In the genomic region with DNA sequence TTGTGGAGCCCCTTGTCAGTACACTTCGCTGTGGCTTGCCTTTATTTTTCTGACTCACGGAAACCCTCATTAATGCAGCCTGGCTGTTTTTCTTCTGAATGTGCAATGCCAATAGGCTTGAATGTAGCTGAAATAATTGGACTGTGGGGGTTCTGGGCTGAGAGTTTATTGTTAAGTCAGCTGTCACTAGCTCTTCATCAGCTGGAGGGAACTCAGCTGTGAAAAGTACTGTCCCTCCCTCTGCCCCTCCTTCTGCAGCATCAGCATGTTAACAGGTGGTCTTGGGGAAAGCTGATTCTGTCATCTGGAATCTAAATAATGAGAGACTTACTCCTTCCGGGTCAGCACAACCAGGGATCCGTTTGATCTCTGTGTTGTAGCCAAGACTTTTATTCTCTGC, we compare ENCODE assay signal across 17 mouse cellular contexts.
A peak's percentile ranks its signal among the peaks of the same experiment; 100 is the strongest.
DNase-seq lines count a peak whose midpoint lies in the region; ATAC-seq and TF ChIP-seq lines count a peak whose summit lies in the region.
"Had no signal": no experiment of that assay in that cellular context is flagged by ENCODE, and none has a peak within 500 bp of the region (broad histone marks: within the 10 kb centered on the region; RNA-seq: fewer than 3 reads in every experiment).

No protein-coding gene starts in this region.

- ATAC-seq in hindbrain, embryonic 12.5 days (ENCODE audit: low FRiP score): peak; percentile 57; the same call in 1 of the 2 replicates
- peak; percentile 71 for ATAC-seq in forebrain, embryonic 13.5 days
- ATAC-seq in midbrain, embryonic 13.5 days: peak; percentile 73
- ATAC-seq: liver, embryonic 12.5 days had no signal

- DNase-seq in hindbrain, embryonic 10.5 days (ENCODE audit: low spot score): no peak
- peak; percentile 81 for DNase-seq in brain, embryonic 14.5 days (ENCODE audit: low read depth)
- DNase-seq in layer of hippocampus, postnatal 14 days (ENCODE audit: low spot score in 2 of 2): no peak
- no peak for DNase-seq in gastrocnemius, postnatal 10 days
- DNase-seq: adrenal gland, postnatal 14 days; gastrocnemius, adult 2 months; heart, adult 2 months; heart, postnatal 36 days; kidney, adult 2 months; right cerebral cortex, postnatal 25 days had no signal

- H3K4me1 ChIP-seq in hindbrain, embryonic 12.5 days: no peaks in the 10 kb centered on the region
- H3K4me1 ChIP-seq in hindbrain, embryonic 10.5 days (replicated peaks): 0 out of 2 replicates have a peak, but pooled peaks cover 7% of the 10 kb centered on the region
- H3K4me1 ChIP-seq in forebrain, embryonic 13.5 days: 0 out of 2 replicates have a peak, but pooled peaks cover 4% of the 10 kb centered on the region
- H3K4me1 ChIP-seq in midbrain, embryonic 13.5 days (replicated peaks): no peaks in the 10 kb centered on the region; the same call in 1 of the 2 replicates
- H3K4me1 ChIP-seq: liver, embryonic 12.5 days; megakaryocyte, embryonic 14.5 days; neural tube, embryonic 13.5 days had no signal

- no peak overlapping the region for H3K9ac ChIP-seq in hindbrain, embryonic 12.5 days
- no peak overlapping the region for H3K9ac ChIP-seq in forebrain, embryonic 13.5 days
- no peak overlapping the region for H3K9ac ChIP-seq in midbrain, embryonic 13.5 days (replicated peaks)
- H3K9ac ChIP-seq: liver, embryonic 12.5 days; neural tube, embryonic 13.5 days had no signal

- no peak overlapping the region for H3K4me2 ChIP-seq in hindbrain, embryonic 12.5 days (replicated peaks)
- no peak overlapping the region for H3K4me2 ChIP-seq in forebrain, embryonic 13.5 days
- H3K4me2 ChIP-seq in midbrain, embryonic 13.5 days (replicated peaks): no peak overlapping the region
- H3K4me2 ChIP-seq: liver, embryonic 12.5 days; neural tube, embryonic 13.5 days had no signal

- TF ChIP-seq POLR2A in brain, embryonic 14.5 days (IDR thresholded peaks at IDR 0.05; ENCODE audit: borderline replicate concordance, extremely low read depth, insufficient read depth, insufficient read length, poor library complexity, severe bottlenecking): no peak

- no peak overlapping the region for H3K27ac ChIP-seq in hindbrain, embryonic 12.5 days
- no peak overlapping the region for H3K27ac ChIP-seq in hindbrain, embryonic 10.5 days
- no peak overlapping the region for H3K27ac ChIP-seq in forebrain, embryonic 13.5 days
- H3K27ac ChIP-seq in midbrain, embryonic 13.5 days: no peak overlapping the region
- H3K27ac ChIP-seq: gastrocnemius, adult 2 months; heart, adult 2 months; liver, embryonic 12.5 days; neural tube, embryonic 13.5 days had no signal

- H3K27me3 ChIP-seq in hindbrain, embryonic 12.5 days: no peaks in the 10 kb centered on the region
- H3K27me3 ChIP-seq in hindbrain, embryonic 10.5 days (ENCODE audit: insufficient read depth, poor library complexity, severe bottlenecking): no peaks in the 10 kb centered on the region
- H3K27me3 ChIP-seq in forebrain, embryonic 13.5 days: no peaks in the 10 kb centered on the region
- H3K27me3 ChIP-seq in midbrain, embryonic 13.5 days: no peaks in the 10 kb centered on the region
- H3K27me3 ChIP-seq: liver, embryonic 12.5 days; megakaryocyte, embryonic 14.5 days; neural tube, embryonic 13.5 days had no signal

- no peaks in the 10 kb centered on the region for H3K36me3 ChIP-seq in hindbrain, embryonic 12.5 days
- no peaks in the 10 kb centered on the region for H3K36me3 ChIP-seq in hindbrain, embryonic 10.5 days
- no peaks in the 10 kb centered on the region for H3K36me3 ChIP-seq in forebrain, embryonic 13.5 days (ENCODE audit: poor library complexity, severe bottlenecking)
- no peaks in the 10 kb centered on the region for H3K36me3 ChIP-seq in midbrain, embryonic 13.5 days
- H3K36me3 ChIP-seq: G1E; liver, embryonic 12.5 days; neural tube, embryonic 13.5 days had no signal

- no peak overlapping the region for H3K4me3 ChIP-seq in hindbrain, embryonic 12.5 days
- H3K4me3 ChIP-seq in hindbrain, embryonic 10.5 days: no peak overlapping the region
- H3K4me3 ChIP-seq in forebrain, embryonic 13.5 days: no peak overlapping the region
- H3K4me3 ChIP-seq in midbrain, embryonic 13.5 days (replicated peaks): no peak overlapping the region
- H3K4me3 ChIP-seq: gastrocnemius, adult 2 months; heart, adult 2 months; liver, embryonic 12.5 days; megakaryocyte, embryonic 14.5 days; neural tube, embryonic 13.5 days had no signal

- 43% methylated on average over 4 of the region's 4 CpGs for whole genome bisulfite sequencing in hindbrain, embryonic 12.5 days
- 49% methylated on average over 4 of the region's 4 CpGs for WGBS in hindbrain, embryonic 10.5 days
- 10% methylated on average over 4 of the region's 4 CpGs for WGBS in forebrain, embryonic 13.5 days
- 32% methylated on average over 4 of the region's 4 CpGs for WGBS in midbrain, embryonic 13.5 days

- no peak for TF ChIP-seq CTCF in brain, embryonic 14.5 days (IDR thresholded peaks at IDR 0.05; ENCODE audit: borderline replicate concordance, extremely low read depth, insufficient read depth, insufficient read length)

- H3K9me3 ChIP-seq in hindbrain, embryonic 12.5 days (replicated peaks): no peaks in the 10 kb centered on the region
- no peaks in the 10 kb centered on the region for H3K9me3 ChIP-seq in hindbrain, embryonic 10.5 days
- H3K9me3 ChIP-seq in forebrain, embryonic 13.5 days (replicated peaks): no peaks in the 10 kb centered on the region
- H3K9me3 ChIP-seq in midbrain, embryonic 13.5 days: no peaks in the 10 kb centered on the region
- H3K9me3 ChIP-seq: G1E; liver, embryonic 12.5 days; neural tube, embryonic 13.5 days had no signal
